Mouse (Mus musculus): ENCODE results near the gene Mab21l3.

GRCm38 (mm10) chr3:101804971-101805561, 43.7 kb downstream of the Mab21l3 start:
- TF ChIP-seq CTCF (IDR thresholded peaks at IDR 0.05) (no peak), EP300 (IDR thresholded peaks at IDR 0.05) (no peak)

All from lung, postnatal 0 days (tissue).